Mouse (Mus musculus): ENCODE results near the gene Twist1. TPM values are rescaled to one million over a fixed set of nuclear protein-coding genes. Genes with fewer than 3 reads are reported as not detected.

The Twist1 gene
- total RNA-seq, 2 experiments from 2014 or later, result 0.72 to 0.76 TPM

DNA sequence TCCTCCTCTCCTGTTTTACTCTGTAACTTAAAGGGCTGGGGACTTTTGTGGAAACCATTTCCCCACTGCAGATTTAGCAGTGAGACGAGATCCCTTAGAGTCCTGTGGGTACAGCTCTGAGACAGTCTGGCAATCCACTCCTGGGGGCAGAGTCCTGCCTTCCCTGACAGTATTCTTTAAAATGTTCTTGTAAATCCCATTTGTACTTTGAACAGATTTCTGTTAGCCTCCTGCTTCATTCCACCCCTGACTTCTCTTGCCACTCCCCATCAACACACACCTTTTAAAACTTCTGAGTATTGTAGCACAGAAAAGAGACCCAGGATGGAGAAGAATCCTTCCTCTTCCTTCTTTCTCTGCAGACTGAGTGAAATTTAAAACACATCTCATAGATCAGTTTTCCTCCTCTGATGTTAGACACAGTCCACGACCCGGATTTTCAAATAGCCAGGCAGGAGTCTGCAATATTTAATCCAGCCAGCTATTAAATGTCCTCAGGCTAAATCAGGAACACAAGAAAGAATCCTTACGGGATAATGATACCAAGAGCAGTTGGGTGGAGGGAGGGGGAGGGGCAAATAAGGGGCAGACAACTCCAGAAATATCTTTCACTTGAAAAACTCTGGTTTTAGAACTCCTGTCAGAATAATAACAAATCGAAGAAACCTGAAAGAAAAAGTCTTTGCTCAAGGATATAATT, 8.3 kb downstream of the Twist1 start:
- intact Hi-C loops (cut with DNase I), result no loop called here
- no peak for DNase-seq (ENCODE audit: low spot score in 2 of 2)

DNA sequence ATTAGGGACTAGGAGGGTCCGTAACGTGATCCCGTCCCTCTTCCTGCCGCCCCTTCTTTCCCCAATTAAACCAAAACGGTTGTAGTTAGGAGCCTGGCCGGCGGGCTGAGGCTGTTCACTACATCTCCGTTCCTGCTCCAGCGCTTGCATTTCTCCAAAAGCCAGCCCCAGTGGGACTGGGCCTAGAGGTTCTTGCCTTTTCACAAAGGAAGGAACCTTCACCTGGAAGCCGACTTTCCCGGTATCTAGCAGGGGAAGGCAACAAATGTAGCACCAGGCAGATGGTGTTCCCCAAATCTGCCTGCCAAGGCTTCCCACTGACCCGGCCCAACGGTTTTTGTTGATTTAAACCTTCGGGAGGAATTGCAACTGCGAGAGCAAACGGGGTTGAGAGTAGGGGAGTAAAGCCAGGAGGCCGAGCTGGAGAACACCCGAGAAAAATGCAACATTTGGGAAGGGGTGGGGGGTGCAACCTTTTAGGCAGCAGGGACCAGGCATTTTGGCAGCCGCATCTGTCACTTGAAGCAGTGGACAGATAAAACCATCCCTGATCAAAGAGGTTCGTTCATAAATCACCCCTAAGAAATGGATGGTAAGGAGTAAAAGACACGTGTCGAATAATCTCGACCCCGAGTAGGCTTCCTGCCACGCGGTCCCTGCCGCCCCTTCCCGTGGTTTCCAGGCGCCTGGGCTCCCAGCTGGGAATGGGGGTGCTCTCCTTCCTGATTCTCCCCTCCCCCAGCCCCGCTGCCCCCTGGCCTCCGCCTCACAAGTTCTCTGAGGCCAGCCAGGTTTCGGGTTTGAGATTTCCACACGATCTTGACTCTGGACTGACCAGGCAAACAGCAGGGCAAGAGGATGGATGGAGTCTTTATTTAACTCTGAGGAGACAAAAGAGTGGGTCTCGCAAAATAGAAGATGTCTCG, 9.3 kb downstream of the Twist1 start:
- DNase-seq (ENCODE audit: low spot score in 2 of 2), result peak; percentile 18 to 24
- intact Hi-C loops (cut with DNase I), result no loop called here

GRCm38 (mm10) chr12:33967514-33967913, 10.0 kb downstream of the Twist1 start:
- DNase-seq (ENCODE audit: low spot score in 2 of 2), result peak; percentile 7 to 8
- intact Hi-C loops (cut with DNase I), result no loop called here

GRCm38 (mm10) chr12:33968041-33968897, 10.8 kb downstream of the Twist1 start:
- DNase-seq (ENCODE audit: low spot score in 2 of 2), result peak in 1 of 2 experiments; percentile 8
- intact Hi-C loops (cut with DNase I), result no loop called here

DNA sequence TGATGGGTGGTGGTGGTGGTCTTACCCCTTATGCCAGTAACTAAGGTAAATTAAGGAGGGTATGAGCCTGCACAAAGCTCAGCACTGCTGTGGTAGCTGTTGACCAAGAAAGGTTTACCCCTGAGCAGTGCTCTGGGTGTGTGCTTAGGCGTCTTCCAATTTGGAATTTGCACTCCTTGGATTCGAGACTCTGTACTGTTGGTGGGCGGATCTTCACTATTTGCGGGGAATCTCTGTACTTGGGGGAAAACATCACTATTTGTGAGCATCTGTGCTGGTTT, 11.4 kb downstream of the Twist1 start:
- no peak for DNase-seq (ENCODE audit: low spot score in 2 of 2)
- intact Hi-C loops (cut with DNase I), result no loop called here

DNA sequence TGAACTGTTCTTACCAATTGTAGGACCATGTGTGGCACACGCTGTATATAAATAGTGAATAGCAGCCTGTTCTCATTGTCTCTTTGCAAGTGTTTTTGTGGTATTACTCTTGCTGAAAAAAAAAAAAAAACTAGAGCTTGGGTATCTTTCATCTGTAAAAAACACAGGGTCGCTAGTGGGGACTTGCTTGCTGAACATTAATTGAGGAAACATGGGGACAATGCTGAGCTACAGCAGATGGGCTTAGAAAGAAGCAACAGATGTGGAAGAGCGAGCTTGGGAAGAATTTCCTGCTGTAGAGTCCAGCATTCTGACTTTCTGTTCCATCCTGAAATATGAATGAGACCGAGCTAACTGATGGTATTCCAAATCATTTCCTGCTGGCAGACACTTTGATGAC, 22.7 kb downstream of the Twist1 start:
- intact Hi-C loops (cut with DNase I), result no loop called here
- no peak for DNase-seq (ENCODE audit: low spot score in 2 of 2)

- intact Hi-C loops (cut with DNase I), result no loop called here
- DNase-seq (ENCODE audit: low spot score in 2 of 2), result no peak
These were observed 24.0 kb downstream of the Twist1 start for GRCm38 (mm10) chr12:33981433-33981832.

- intact Hi-C loops (cut with DNase I), result no loop called here
- no peak for DNase-seq (ENCODE audit: low spot score in 2 of 2)
These were observed 35.7 kb downstream of the Twist1 start for GRCm38 (mm10) chr12:33993127-33993526.

Other genes with a start within 250 kb of the Twist1 start
- not detected for gene Ferd3l, start 29.2 kb upstream of the Twist1 start, total RNA-seq (2021)

Measured in left cerebral cortex, postnatal 36 days (tissue).